ENCODE assay signal across 8 mouse cellular contexts in genomic region chr1:87510166-87510691, GRCm38 (mm10). TPM values are rescaled to one million over a fixed set of nuclear protein-coding genes. Genes with fewer than 3 reads are reported as not detected.
DNase-seq lines count a peak whose midpoint lies in the region; ATAC-seq and TF ChIP-seq lines count a peak whose summit lies in the region.

No protein-coding gene starts in this region.

- peaks cover 57% of the 10 kb centered on the region for H3K27me3 ChIP-seq in erythroblast, embryonic 14.5 days (ENCODE audit: control insufficient read depth)
- H3K27me3 ChIP-seq in Patski (no peaks in the 10 kb centered on the region), myocyte (ENCODE audit: control insufficient read depth, insufficient read depth, insufficient read length) (peaks cover 7% of the 10 kb centered on the region)
- H3K27me3 ChIP-seq in embryonic facial prominence, embryonic 10.5 days (replicated peaks; ENCODE audit: low read depth, poor library complexity, severe bottlenecking): peaks cover 60% of the 10 kb centered on the region
- H3K27me3 ChIP-seq in hindbrain, embryonic 11.5 days (ENCODE audit: control insufficient read depth, insufficient read depth, low read length): peaks cover 19% of the 10 kb centered on the region
- H3K27me3 ChIP-seq in limb, embryonic 10.5 days (ENCODE audit: low read depth, poor library complexity, severe bottlenecking): peaks cover 64% of the 10 kb centered on the region

- peak overlapping the region; percentile 48 for H3ac ChIP-seq in myocyte (ENCODE audit: control insufficient read depth, insufficient read length)

- under 1% methylated on average over 60 of the region's 61 CpGs for WGBS in embryonic facial prominence, embryonic 10.5 days
- WGBS in hindbrain, embryonic 11.5 days: 0% methylated on average over 31 of the region's 61 CpGs
- WGBS in limb, embryonic 10.5 days: 1% methylated on average over 50 of the region's 61 CpGs

- DNase-seq in Patski (ENCODE audit: low read depth, low spot score): no peak
- DNase-seq in embryonic facial prominence, embryonic 10.5 days (ENCODE audit: low spot score): peak; percentile 74
- peak; percentile 80 for DNase-seq in hindbrain, embryonic 11.5 days (ENCODE audit: low spot score)
- DNase-seq in limb, embryonic 10.5 days (ENCODE audit: low spot score): peak; percentile 63
- DNase-seq in thymus, postnatal 0 days (ENCODE audit: low spot score): peak; percentile 44

- H3K4me1 ChIP-seq in erythroblast, embryonic 14.5 days (ENCODE audit: control insufficient read depth): no peaks in the 10 kb centered on the region
- peaks cover 16% of the 10 kb centered on the region for H3K4me1 ChIP-seq in embryonic facial prominence, embryonic 10.5 days
- peaks cover 4% of the 10 kb centered on the region; the same call in 1 of the 2 replicates for H3K4me1 ChIP-seq in hindbrain, embryonic 11.5 days (replicated peaks; ENCODE audit: control insufficient read depth, insufficient read depth, low read length)
- peaks cover 15% of the 10 kb centered on the region for H3K4me1 ChIP-seq in limb, embryonic 10.5 days

- H3K4me2 ChIP-seq in hindbrain, embryonic 11.5 days (replicated peaks; ENCODE audit: low read depth, low read length): peak overlapping the region; percentile 98
- H3K4me2 ChIP-seq in myocyte (ENCODE audit: low read depth): peak overlapping the region; percentile 92

- H3K79me2 ChIP-seq in myocyte (ENCODE audit: control insufficient read depth, insufficient read depth): no peaks in the 10 kb centered on the region

- H3K9ac ChIP-seq in hindbrain, embryonic 11.5 days (ENCODE audit: low read depth, low read length): peak overlapping the region; percentile 54

- TF ChIP-seq CTCF in Patski (IDR thresholded peaks at IDR 0.05): no peak

- CTCF ChIA-PET in Patski (lab: Charles Lee): interaction anchor here (0.7 to 1.4 kb wide), 2 partner anchors 10 to 11 kb away, joined by 3 to 4 read pairs; no protein-coding TSS in a partner anchor

- H3K27ac ChIP-seq in embryonic facial prominence, embryonic 10.5 days (replicated peaks): peak overlapping the region; percentile 75; the same call in 1 of the 2 replicates
- no peak overlapping the region for H3K27ac ChIP-seq in hindbrain, embryonic 11.5 days (ENCODE audit: low read depth, low read length)
- H3K27ac ChIP-seq in limb, embryonic 10.5 days: peak overlapping the region; percentile 51

- TF ChIP-seq POLR2A in myocyte (IDR thresholded peaks at IDR 0.05; ENCODE audit: insufficient read length, low read depth): no peak

- no peak for ATAC-seq in erythroblast, adult 5-6 weeks (replicated peaks; ENCODE audit: low FRiP score, poor library complexity, severe bottlenecking)
- ATAC-seq in Patski: peak; percentile 56
- ATAC-seq in hindbrain, embryonic 11.5 days (ENCODE audit: low FRiP score): peak; percentile 88

- peak overlapping the region; percentile 36 for H3K4me3 ChIP-seq in erythroblast, embryonic 14.5 days (replicated peaks)
- peak overlapping the region; percentile 81 for H3K4me3 ChIP-seq in embryonic facial prominence, embryonic 10.5 days
- peak overlapping the region; percentile 67 for H3K4me3 ChIP-seq in hindbrain, embryonic 11.5 days (ENCODE audit: low read depth, low read length)
- peak overlapping the region; percentile 71 for H3K4me3 ChIP-seq in limb, embryonic 10.5 days
- peak overlapping the region; percentile 20 for H3K4me3 ChIP-seq in myocyte

- POLR2A ChIA-PET in Patski (lab: Charles Lee): interaction anchor here (0.6 to 1.0 kb wide), 2 partner anchors 14 to 243 kb away, joined by 3 read pairs; no protein-coding TSS in a partner anchor

- in situ Hi-C loops in Patski (cut with MboI; ENCODE audit: low pct_unique_long_range_greater_than_20kb): no loop called here

- peaks cover 4% of the 10 kb centered on the region for H3K9me3 ChIP-seq in erythroblast, embryonic 14.5 days (ENCODE audit: control insufficient read depth, low read length)
- H3K9me3 ChIP-seq in embryonic facial prominence, embryonic 10.5 days: no peaks in the 10 kb centered on the region
- no peaks in the 10 kb centered on the region for H3K9me3 ChIP-seq in hindbrain, embryonic 11.5 days (ENCODE audit: control insufficient read depth, low read length)
- no peaks in the 10 kb centered on the region for H3K9me3 ChIP-seq in limb, embryonic 10.5 days (replicated peaks)

- no peaks in the 10 kb centered on the region for H3K36me3 ChIP-seq in erythroblast, embryonic 14.5 days (ENCODE audit: control insufficient read depth)
- H3K36me3 ChIP-seq in embryonic facial prominence, embryonic 10.5 days (replicated peaks): no peaks in the 10 kb centered on the region
- H3K36me3 ChIP-seq in hindbrain, embryonic 11.5 days (ENCODE audit: control insufficient read depth, insufficient read depth, low read length): no peaks in the 10 kb centered on the region
- no peaks in the 10 kb centered on the region for H3K36me3 ChIP-seq in limb, embryonic 10.5 days
- no peaks in the 10 kb centered on the region for H3K36me3 ChIP-seq in myocyte (ENCODE audit: control insufficient read depth, insufficient read depth)

TF ChIP-seq in myocyte, 11 proteins besides CTCF, POLR2A, EP300 and RAD21:
- TF ChIP-seq CEBPB (IDR thresholded peaks at IDR 0.05; ENCODE audit: insufficient read depth, poor library complexity, severe bottlenecking) (no peak), E2F4 (IDR thresholded peaks at IDR 0.05; ENCODE audit: insufficient read depth) (no peak), MYOD1 (IDR thresholded peaks at IDR 0.05; ENCODE audit: control insufficient read depth in 1 of 3, insufficient read length in 2 of 3, low read depth in 2 of 3) (no peak), MYOG (IDR thresholded peaks at IDR 0.05; ENCODE audit: control insufficient read depth in 1 of 3, insufficient read depth in 1 of 3, insufficient read length in 2 of 3, low read depth in 2 of 3) (no peak), USF1 (IDR thresholded peaks at IDR 0.05; ENCODE audit: low read depth) (no peak), SRF (IDR thresholded peaks at IDR 0.05; ENCODE audit: control insufficient read depth, insufficient read length, low read depth) (no peak), POLR2AphosphoS2 (IDR thresholded peaks at IDR 0.05; ENCODE audit: insufficient read length, low read depth) (no peak), MAX (IDR thresholded peaks at IDR 0.05; ENCODE audit: low read depth) (no peak)

RNA-seq across cellular contexts. Expression of gene Neu2, which starts 0.5 kb away (rescaled TPM):
- polyA plus RNA-seq in erythroblast, embryonic 14.5 days (2012): not detected in 2 replicates
- total RNA-seq in erythroblast, adult 5-6 weeks (2015; ENCODE audit: low replicate concordance): not detected in 2 replicates
- total RNA-seq in erythroblast, adult 5-6 weeks (2017; ENCODE audit: low replicate concordance): not detected in 2 replicates
- polyA plus RNA-seq in Patski (2021): 1.1 TPM
- not detected in 2 replicates for polyA plus RNA-seq in embryonic facial prominence, embryonic 10.5 days (2016; fragmentation: Nextera tagmentation; extraction: Ambion mirVana)
- polyA plus RNA-seq in hindbrain, embryonic 11.5 days (2014; fragmentation: Nextera tagmentation; extraction: Ambion mirVana): not detected in 2 replicates
- not detected in 2 replicates for polyA plus RNA-seq in limb, embryonic 10.5 days (2016; fragmentation: Nextera tagmentation; extraction: Ambion mirVana)
- polyA plus RNA-seq in myocyte (2012; fragmentation: generic; extraction: Trizol): 1.6 TPM
- polyA plus RNA-seq in thymus, postnatal 0 days (2015; fragmentation: Nextera tagmentation; extraction: Ambion mirVana): 6.2 and 8.1 TPM in 2 replicates

RNA-seq across cellular contexts. Expression of gene Snorc, which starts 40.2 kb away (rescaled TPM):
- not detected in 2 replicates for polyA plus RNA-seq in erythroblast, embryonic 14.5 days (2012)
- total RNA-seq in erythroblast, adult 5-6 weeks (2015; ENCODE audit: low replicate concordance): not detected in 2 replicates
- not detected in 2 replicates for total RNA-seq in erythroblast, adult 5-6 weeks (2017; ENCODE audit: low replicate concordance)
- polyA plus RNA-seq in Patski (2021) (not detected), myocyte (2012; fragmentation: generic; extraction: Trizol) (not detected)
- not detected in 2 replicates for polyA plus RNA-seq in embryonic facial prominence, embryonic 10.5 days (2016; fragmentation: Nextera tagmentation; extraction: Ambion mirVana)
- polyA plus RNA-seq in hindbrain, embryonic 11.5 days (2014; fragmentation: Nextera tagmentation; extraction: Ambion mirVana): not detected in 2 replicates
- polyA plus RNA-seq in limb, embryonic 10.5 days (2016; fragmentation: Nextera tagmentation; extraction: Ambion mirVana): not detected in 2 replicates
- 0.33 TPM in 1 of 2 replicates, not detected in the other for polyA plus RNA-seq in thymus, postnatal 0 days (2015; fragmentation: Nextera tagmentation; extraction: Ambion mirVana)

Comparison
In these comparisons a context has a peak if more than half of its experiments do, and no peak if none do; other contexts are left out.
1. H3K4me3 ChIP-seq: peak in every context shown above with its lines; median percentile 81 in embryonic facial prominence, embryonic 10.5 days; 71 in limb, embryonic 10.5 days; 67 in hindbrain, embryonic 11.5 days; 36 in erythroblast, embryonic 14.5 days; 20 in myocyte.